Mouse (Mus musculus): ENCODE results near the gene Rassf7.
"Not testable (repeated sequence)": the region's sequence is repeated elsewhere in the genome, so short reads cannot be mapped to it uniquely, and the experiment has no call there.

The Rassf7 gene

DNA sequence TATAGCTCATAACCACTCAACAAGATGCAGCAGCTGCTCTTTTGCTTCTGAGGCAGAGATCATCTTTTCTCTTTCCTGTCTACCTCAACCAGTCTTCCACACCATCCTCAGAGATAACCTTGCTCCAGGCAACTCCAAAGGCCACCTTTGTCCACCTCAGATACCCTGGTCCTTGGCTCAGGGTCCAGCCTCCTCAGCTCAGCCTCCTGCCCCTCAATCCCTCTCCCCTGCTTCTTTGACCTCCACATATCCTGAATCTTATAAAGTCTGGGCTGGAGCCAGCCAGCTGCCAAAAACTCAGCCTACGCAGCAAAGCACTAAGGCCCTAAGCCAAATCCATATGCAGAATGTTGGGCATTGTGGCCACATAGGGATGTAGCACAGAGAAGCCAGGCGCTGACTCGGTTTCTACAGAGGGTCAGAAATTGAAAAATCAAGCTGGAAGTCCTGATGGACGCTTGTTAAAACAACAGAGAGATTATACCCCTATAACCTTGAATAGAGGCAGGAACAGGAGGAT lies 7.1 kb downstream of the Rassf7 start:
- DNase-seq (ENCODE audit: low spot score) = no peak

DNA sequence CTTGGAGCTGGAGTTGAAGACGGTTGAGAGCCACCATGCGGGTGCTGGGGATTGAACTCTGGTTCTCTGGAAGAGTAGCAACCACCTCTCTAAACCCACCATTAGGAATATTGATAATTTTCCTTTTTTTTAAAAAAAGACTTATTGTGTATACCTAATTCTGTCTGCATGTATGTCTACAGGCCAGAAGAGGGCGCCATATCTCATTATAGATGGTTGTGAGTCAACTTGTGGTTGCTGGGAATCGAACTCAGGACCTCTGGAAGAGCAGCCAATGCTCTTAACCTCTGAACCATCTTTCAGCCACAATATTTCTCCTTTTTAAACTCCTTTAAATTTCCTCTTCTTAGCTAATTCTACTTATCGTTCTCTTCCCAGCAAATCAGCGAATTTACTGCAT lies 10.9 kb downstream of the Rassf7 start:
- DNase-seq (ENCODE audit: low spot score) = no peak

DNA sequence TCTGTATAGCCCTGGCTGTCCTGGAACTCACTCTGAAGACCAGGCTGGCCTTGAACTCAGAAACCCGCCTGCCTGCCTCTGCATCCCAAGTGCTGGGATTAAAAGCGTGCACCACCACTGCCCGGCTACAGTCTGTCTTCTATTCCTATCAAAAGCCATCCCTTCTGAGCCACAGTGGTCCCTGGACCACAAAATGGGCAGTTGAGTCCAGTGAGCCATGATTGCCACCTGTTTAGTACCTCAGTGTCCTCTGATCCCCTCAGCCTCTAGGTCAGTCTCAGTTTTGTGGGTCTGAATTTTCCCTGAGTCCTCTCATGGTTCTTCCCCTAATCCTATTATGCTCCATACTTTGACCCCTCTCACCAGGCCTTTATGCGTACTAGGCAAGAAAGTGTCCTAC lies 12.1 kb downstream of the Rassf7 start:
- DNase-seq (ENCODE audit: low spot score) = no peak

DNA sequence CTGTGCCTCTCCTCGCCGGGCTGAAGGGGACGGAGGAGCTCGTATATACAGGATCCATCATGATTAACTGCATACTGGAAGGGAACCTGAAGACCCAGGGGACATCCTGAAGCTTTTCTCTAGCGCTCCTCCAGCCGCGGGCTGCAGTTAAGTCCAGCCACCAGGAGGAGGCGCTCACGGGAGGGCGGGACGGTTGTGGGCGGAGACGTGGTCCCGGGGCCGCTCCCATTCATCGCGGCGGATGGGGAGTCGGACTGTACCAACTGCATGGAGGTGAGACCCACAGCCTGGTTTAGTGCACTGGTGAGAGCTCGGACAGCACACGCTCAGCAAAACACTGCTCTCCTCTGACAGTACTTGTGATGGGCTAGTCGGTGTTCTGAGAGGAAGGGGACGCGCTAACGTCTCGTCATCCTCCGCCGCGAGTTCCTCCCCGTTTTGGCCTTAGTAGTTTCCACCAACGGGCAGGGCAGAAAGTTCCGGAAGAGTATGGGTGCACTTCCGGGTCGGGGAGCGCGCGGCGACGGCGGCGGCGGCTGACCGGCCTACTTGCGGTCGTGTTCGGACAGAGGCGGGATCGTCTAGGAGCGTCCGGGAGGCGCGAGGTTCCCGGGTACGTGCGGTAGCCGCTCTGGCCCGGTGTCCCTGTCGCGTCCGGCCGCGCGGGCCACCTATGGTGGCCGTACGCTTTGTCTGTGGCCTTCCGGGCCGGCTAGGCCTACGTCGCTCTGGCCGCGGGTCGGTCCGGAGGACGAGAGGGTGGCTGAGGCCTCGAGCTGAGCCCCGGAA lies 12.8 kb downstream of the Rassf7 start, which contains the start of gene Phrf1:
Gene Phrf1 (plus strand): TSS at position 506 of the 789 bp plus-strand sequence.
- peak; percentile 89 for DNase-seq (ENCODE audit: low spot score)

DNA sequence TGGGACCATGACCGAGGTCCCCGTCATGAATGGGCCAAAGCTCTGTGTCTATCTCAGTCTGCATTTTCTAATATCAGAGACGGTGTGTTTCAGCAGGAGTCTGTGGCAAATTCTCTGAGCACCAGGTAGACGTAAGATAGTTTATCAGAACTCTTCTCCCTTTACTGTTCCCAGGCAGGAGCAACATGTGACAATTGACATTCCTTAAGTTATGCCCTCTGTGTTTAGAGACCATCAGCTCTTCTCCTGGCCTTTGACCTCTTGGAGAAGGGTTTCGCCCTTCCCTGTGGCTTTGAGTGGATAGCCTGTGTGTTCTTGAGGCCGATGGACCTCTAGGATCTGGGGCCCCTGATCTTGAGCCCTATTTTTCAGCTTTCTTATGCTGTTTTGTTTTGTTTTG lies 14.0 kb downstream of the Rassf7 start:
- peak; percentile 64 for DNase-seq (ENCODE audit: low spot score)

DNA sequence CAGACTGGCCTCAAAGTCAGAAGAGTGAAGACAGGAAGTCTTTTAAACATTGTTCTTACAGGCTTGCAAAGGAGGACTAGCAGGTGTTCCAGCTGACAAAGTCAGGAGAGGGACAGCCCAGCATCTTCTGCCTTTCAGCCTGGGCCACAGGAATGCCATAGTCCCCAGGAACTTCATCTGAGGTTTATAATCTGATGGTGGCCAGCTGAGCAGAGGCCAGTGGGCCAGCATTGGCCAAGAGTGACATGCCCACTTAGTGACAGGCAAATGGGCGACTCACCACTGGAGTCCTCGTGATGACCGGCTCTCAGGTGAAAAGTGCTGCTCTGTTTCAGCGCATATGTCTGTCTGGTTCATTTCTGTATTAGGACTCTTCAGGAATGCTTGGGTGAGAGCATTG lies 14.9 kb downstream of the Rassf7 start:
- no peak for DNase-seq (ENCODE audit: low spot score)

DNA sequence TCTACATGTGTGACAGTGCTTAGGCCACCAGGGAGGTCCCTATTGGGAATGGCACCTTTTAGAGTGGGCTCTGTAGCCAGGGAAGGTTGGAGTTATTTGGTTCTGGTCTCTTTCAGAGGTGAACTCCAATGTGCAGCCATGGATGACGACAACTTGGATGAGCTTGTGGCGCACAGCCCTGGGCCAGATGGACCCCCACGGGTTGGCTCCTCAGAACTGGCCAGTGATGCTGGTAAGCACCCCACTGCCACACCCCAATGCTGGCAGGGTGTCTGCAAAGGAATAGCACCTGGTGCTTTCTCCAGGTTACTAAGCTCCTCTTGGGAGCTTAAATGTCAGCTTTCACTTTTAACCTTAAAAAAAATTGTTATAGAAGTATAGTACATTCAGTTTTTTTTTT lies 15.5 kb downstream of the Rassf7 start:
- DNase-seq (ENCODE audit: low spot score) = no peak

DNA sequence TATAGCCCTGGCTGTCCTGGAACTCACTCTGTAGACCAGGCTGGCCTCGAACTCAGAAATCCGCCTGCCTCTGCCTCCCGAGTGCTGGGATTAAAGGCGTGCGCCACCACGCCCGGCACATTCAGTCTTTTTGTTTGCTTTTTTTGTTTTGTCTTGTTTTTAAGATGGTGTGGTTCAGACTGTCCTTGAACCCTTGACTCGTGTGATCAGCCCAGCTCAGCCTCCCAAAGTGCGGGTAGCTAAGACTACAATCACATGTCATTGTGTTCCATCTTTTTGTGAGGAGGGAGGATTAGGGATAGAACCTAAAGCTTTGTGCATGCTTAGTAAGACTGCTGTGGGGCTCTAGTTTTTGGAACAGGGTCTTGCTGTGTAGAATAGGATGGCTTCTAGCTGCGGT lies 15.9 kb downstream of the Rassf7 start:
- DNase-seq (ENCODE audit: low spot score) = no peak

DNA sequence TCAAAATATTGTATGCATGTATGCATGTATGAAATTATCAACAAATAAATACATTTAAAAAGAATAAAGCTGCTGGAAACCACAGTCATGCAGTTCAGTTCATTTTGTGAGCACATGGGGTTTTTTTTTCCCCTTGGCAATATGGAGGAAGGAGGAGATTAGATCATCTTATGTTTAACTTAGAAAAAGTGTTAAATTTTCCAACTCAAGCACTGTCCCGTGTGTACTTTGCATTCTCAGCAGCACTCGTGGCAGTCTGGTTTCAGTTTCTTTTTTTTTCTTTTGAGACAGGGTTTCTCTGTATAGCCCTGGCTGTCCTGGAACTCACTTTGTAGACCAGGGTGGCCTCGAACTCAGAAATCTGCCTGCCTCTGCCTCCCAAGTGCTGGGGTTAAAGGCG lies 34.8 kb downstream of the Rassf7 start:
- not testable (repeated sequence) for DNase-seq (ENCODE audit: low spot score)

DNA sequence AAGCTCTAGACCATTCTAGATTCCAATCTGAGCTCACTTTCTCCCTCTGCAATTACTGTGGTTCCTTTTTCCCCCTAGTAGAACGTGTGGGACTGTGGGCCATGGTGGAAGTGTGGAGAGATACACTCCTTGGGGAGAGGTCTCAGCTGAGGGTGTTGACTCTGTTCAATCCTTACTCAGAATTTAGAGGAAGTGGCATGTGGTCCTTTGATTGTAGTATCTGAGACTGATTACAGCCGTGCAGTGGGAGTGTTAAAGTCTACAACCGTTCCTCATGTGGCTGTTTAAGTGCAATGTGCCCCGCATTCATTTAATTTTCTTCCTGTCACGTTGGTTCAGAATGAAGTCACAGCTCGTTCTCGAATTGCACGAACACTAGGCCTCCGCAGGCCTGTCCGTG lies 40.5 kb downstream of the Rassf7 start:
- DNase-seq (ENCODE audit: low spot score) = no peak

DNA sequence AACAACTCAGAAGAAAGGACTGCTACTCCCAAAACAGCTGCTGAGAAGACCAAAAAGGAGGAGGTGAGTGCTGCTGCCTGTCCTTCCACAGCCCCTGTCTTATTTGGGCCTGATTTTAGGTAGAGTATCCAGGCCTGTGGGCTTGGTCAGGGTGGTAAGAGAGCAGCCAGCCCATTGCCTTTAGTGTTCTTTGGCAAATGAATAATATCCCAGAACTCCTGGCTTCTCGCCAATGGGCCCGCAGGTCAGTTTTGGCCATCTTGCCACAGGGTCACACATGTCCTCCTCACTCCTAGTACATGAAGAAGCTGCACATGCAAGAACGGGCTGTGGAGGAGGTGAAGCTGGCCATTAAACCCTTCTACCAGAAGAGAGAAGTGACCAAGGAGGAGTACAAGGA lies 45.8 kb downstream of the Rassf7 start:
- no peak for DNase-seq (ENCODE audit: low spot score)

DNA sequence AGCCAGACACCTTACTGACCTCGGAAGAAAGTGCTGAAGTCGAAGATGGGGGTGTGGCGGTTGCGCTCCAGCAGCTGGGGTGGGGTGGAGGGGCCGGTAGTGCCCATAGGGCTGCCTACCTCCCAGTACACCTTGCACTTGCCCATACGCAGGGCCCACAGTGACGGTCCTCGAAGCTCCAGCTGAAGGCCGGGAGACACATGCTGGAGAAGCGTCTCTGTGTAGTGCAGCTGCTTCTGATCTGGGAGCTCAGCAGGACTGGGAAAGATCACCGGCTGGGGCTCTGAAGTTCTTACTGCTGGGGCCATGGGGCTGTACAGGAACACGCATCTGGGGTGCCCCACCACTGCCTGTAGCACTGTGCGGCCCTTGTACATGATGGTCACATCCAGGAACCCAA lies 48.0 kb downstream of the Rassf7 start:
- DNase-seq (ENCODE audit: low spot score) = no peak

DNA sequence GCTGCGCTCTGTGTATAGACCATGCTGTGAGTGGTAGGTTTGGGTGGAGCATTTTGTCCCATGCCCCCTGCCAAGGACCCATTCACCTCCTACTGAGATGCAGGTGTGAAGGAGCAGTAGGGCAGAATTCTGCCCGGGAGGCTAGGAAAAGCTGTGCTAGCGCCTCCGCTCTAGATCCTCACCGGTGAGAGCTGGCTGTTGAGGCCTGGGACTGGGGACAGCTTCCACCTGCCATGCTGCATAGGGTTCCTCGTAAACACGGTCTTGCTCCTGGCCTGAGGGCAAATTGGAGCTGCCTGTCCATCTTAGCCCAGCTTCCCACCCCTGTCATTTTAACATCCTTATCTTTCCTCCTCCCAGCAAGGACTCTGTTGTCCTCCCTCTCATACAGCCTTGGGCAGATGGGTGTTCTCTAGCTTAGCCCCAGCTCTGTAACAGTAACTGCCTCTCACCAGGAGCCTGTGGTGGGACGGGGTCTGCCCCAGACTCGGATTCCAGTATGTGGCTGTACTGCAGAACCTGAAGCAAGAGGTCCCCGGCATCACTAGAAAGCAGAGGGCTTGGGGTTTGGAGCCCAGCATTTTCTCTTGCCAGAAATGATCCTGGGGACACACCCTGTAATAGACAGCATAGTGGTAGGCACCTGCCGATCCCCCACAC lies 48.5 kb downstream of the Rassf7 start:
- DNase-seq (ENCODE audit: low spot score) = no peak

DNA sequence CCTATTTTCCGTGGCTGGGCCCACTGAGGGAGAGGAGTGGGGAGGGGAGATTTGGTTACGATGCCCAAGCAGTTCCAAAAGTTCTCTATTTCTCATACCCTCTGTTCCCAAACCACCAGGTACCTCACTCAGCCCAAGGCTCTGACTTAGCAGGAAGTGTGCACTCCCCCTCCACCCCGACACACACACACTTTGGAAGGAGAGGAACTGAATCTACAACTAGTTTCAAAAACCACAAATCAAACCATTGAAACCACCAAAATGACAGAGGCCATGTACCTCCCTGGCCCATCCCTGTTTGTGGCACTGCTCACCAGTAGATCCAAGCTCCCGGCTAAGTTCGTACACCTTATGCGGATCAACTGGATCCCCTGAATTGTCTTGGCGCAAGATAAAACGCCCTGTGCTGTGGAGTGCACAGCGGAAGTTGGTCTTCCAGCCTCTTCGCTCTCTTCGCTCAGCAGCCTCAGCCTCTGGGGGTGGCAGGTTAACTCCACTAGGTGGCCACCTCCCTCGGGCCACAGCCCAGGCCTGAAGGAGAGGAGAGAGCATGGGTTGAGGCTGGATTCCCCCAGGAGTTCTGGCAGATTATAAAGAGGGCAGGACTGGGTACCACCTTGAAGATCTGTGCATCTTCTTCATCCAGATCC lies 49.2 kb downstream of the Rassf7 start:
- peak; percentile 43 for DNase-seq (ENCODE audit: low spot score)

DNA sequence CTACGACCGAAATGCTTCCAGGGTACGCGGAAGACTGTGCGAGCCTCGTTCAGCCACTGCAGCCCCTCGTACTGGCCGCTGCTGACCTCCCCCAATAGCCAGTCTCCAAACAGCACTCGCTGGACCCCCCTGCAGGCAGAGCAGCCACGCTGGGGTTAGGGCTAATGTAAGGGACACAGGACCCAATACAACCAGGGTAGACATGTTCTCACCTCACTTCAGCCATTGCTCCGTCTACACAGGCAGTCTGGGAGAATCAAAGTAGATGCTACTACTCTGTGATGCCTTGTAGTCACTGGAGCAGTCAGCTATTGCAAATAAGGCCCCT lies 49.7 kb downstream of the Rassf7 start:
- DNase-seq (ENCODE audit: low spot score) = no peak

DNA sequence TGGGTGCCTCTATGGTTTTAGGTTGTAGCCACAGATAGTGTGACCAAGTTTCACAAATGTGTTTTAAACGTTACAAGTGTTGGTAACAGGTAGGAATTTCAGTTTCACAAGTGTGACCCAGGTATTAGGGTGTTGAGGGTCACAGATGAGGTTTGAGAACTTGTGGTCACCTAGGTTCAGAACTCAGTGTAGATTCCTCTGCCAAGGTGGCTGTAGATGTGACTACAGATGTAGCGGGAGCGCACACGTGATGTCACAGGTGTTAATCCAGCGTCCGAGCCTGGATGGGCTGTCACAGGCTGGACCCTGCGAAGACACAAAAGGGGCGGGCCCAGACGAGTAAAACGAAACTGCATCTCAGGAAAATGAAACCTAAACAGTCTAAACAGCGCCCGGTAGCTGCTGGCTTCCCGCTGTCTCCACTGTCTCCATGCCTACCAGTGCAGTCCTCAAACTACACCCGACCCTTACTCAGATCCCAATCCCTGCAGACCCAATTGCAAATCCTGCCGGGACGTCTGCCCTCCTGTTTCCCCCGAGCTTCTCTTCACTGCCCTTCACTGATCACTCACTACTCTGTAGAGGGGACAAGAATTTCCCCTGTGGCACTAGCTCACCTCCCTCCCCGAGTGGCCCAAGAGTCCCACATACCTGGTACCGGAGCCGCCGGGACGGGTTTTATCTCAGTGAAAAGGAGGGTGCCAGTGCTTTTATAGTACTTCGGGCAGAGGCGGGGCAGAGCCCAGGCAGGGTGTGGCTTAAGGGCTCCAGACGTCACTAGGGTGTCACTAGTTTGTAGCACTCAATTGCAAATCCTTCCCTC lies 50.3 kb downstream of the Rassf7 start, which contains the start of gene Irf7:
Gene Irf7 (minus strand): TSS at position 743 of the 823 bp plus-strand sequence.
- DNase-seq (ENCODE audit: low spot score) = no peak

Data from yolk sac, embryonic 10.5 days (tissue).